Mouse (Mus musculus) T-helper 1 cell (primary cell): ENCODE data around the gene Atf6.

Experiments
- in situ Hi-C: fragments of 300-600 bp; cut with MboI, MseI; formaldehyde crosslinking; loops from one replicate; pipeline ENCODE4 v1.15.1; 2025; ENCODE audit warnings: high pct_unique_total_duplicates

Gene Atf6

GRCm38 (mm10) chr1:170884390-170884789 lies 16.8 kb upstream of the Atf6 start:
- in situ Hi-C loops = no loop called here

- in situ Hi-C loops = no loop called here
Observed at GRCm38 (mm10) chr1:170882915-170883485, 15.4 kb upstream of the Atf6 start.

GRCm38 (mm10) chr1:170876906-170877305 lies 9.3 kb upstream of the Atf6 start:
- in situ Hi-C loops = no loop called here

GRCm38 (mm10) chr1:170875676-170876075 lies 8.1 kb upstream of the Atf6 start:
- in situ Hi-C loops = no loop called here

- in situ Hi-C loops = no loop called here
Observed at GRCm38 (mm10) chr1:170871961-170872360, 4.4 kb upstream of the Atf6 start.

GRCm38 (mm10) chr1:170871402-170871801 lies 3.8 kb upstream of the Atf6 start:
- in situ Hi-C loops = no loop called here

- in situ Hi-C loops = no loop called here
Observed at GRCm38 (mm10) chr1:170868905-170869283, 1.3 kb upstream of the Atf6 start.

GRCm38 (mm10) chr1:170868107-170868904 lies 735 bp upstream of the Atf6 start:
- in situ Hi-C loops = no loop called here

GRCm38 (mm10) chr1:170866992-170867690 lies 430 bp downstream of the Atf6 start:
- in situ Hi-C loops = no loop called here

GRCm38 (mm10) chr1:170865406-170865805 lies 2.2 kb downstream of the Atf6 start:
- in situ Hi-C loops = no loop called here

GRCm38 (mm10) chr1:170864754-170865153 lies 2.8 kb downstream of the Atf6 start:
- in situ Hi-C loops = no loop called here

- in situ Hi-C loops = no loop called here
Observed at GRCm38 (mm10) chr1:170864234-170864633, 3.3 kb downstream of the Atf6 start.

GRCm38 (mm10) chr1:170863033-170863432 lies 4.5 kb downstream of the Atf6 start:
- in situ Hi-C loops = no loop called here

GRCm38 (mm10) chr1:170862435-170862717 lies 5.2 kb downstream of the Atf6 start:
- in situ Hi-C loops = no loop called here

GRCm38 (mm10) chr1:170861671-170862434 lies 5.7 kb downstream of the Atf6 start:
- in situ Hi-C loops = no loop called here

- in situ Hi-C loops = loop anchor here (10.0 kb wide), 1 partner anchor 1096 kb away; no protein-coding TSS in a partner anchor
Observed at GRCm38 (mm10) chr1:170858872-170859271, 8.7 kb downstream of the Atf6 start.

- in situ Hi-C loops = loop anchor here (10.0 kb wide), 1 partner anchor 1097 kb away; no protein-coding TSS in a partner anchor
Observed at GRCm38 (mm10) chr1:170857369-170857768, 10.2 kb downstream of the Atf6 start.

- in situ Hi-C loops = loop anchor here (10.0 kb wide), 1 partner anchor 1100 kb away; no protein-coding TSS in a partner anchor
Observed at GRCm38 (mm10) chr1:170855056-170855760, 12.4 kb downstream of the Atf6 start.

- in situ Hi-C loops = loop anchor here (10.0 kb wide), 1 partner anchor 1101 kb away; no protein-coding TSS in a partner anchor
Observed at GRCm38 (mm10) chr1:170853604-170854003, 14.0 kb downstream of the Atf6 start.

- in situ Hi-C loops = loop anchor here (10.0 kb wide), 1 partner anchor 1104 kb away; no protein-coding TSS in a partner anchor
Observed at GRCm38 (mm10) chr1:170850637-170851624, 16.6 kb downstream of the Atf6 start.
